Mouse (Mus musculus) heart, postnatal 25 days (tissue): ENCODE data around the gene Vmn1r49. TPM values are rescaled to one million over a fixed set of nuclear protein-coding genes. Genes with fewer than 3 reads are reported as not detected.
"Not testable (repeated sequence)": the region's sequence is repeated elsewhere in the genome, so short reads cannot be mapped to it uniquely, and the experiment has no call there.

Source experiments
- DNase-seq: peaks from one replicate; pipeline ENCODE4 v3.0.0; 2022; ENCODE audit warnings: low spot score
- intact Hi-C: fragments of 180-260 bp; cut with DNase I; formaldehyde crosslinking; loops from one replicate; pipeline ENCODE4 v1.15.1; 2025
- total RNA-seq, 2 experiments: library from RNA; stranded (reverse); gene quantifications; 2 replicates each; pipeline ENCODE4 v1.2.3; 2021

Vmn1r49 gene
- not detected for total RNA-seq

DNA sequence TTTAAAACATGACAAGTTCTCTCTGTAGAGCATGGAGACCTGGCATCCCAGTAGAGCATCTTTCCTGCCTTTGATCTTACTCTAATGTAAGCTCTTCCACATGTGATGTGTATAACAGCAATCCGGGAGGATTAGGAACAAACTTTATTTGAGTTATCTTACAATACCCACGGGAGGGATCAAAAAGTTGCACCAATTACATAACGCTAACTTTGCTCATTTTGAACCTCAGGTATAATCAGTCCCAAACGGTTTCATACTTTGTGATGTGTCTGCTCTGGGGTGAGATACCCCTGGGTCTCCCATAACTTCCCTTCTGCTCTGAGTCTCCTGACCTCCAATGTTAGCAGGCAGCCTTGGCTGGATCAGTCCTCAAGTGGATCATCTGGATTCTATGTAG, at the start of gene Vmn1r49:
TSS of gene Vmn1r49 (minus strand) at position 101 of the 400 bp plus-strand sequence.
- no peak for DNase-seq
- intact Hi-C loops, result no loop called here

DNA sequence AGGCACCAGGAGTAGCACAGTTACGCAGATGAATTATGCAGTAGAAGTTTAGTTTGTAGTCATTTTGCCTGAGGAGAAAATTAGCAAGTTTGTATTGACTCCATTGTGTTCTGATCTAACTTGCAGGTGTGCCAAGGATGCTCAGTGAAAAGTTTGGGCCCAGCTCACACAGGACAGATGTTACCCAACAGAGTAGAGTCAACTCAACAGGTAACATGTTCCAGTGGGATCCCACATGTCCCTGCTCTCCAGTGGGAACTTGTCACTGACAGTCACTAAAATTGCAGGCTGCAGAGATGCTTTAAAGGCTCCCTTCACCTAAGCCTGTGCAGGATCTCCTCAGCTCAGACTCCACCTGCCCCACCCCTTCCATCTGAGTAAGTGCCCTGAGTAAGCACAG, 44.0 kb upstream of the Vmn1r49 start, which contains the start of gene Vmn1r51:
TSS of gene Vmn1r51 (plus strand) at position 301 of the 400 bp plus-strand sequence.
- intact Hi-C loops, DNase-seq: not testable (repeated sequence)

DNA sequence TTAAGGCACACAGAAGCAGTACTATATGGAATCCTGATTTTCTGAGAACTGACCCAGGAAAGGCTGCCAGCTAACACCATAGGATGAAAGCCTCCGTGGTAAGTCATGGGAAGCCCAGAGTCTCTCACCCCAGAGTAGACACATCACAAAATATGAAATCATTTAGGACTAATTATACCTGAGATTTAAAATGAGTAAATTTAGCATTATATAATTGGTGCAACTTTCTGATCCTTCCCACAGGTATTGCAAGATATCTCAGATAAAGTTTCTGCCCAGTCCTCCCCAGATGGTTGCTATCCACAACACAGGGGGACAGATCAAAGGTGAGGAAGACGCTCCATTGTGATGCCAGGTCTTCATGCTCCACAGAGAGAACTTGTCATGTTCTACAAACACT, 22.8 kb upstream of the Vmn1r49 start, which contains the start of gene Vmn1r50:
TSS of gene Vmn1r50 (plus strand) at position 301 of the 400 bp plus-strand sequence.
- intact Hi-C loops, result no loop called here
- no peak for DNase-seq

DNA sequence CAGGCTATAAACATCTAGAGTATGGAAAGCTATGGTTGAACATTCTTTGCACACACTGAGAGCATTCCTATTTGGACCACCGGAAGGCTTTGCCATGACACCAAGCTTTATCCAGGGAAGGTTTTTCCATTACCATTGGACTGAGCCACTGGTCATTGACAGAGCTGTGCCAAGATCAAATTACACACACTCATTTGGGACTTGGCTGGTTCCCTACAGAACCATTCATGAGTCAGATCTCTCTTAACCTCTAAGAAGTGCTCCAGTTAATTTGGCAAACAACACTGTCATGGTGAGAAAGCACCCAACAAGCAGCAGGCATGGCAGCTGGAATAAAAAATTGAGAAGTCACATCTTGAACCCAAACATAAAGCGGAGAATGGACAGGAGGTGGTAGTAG, 22.3 kb upstream of the Vmn1r49 start:
- DNase-seq, result no peak
- intact Hi-C loops, result no loop called here

DNA sequence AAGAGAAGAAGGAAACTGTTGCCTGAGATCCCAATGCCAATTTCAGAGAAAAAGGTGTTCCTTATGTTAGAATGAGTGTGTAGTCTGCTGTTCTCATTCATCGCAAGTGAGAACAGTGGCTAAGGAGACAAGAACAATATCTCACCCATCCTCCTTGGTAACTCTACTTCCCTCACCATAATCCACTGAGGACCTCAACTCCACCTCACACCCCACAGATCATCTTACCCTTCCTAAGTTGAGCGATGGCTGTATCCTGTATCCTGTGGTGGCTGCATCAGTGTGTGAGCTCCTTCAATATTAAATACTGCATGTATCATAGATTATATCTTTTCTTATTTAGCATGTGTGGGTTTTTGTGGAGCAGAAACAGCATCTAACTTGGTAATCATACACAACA, 41.6 kb downstream of the Vmn1r49 start, which contains the start of gene Vmn1r48:
TSS of gene Vmn1r48 (minus strand) at position 101 of the 400 bp plus-strand sequence.
- DNase-seq, intact Hi-C loops: not testable (repeated sequence)

Other genes starting within 250 kb of the Vmn1r49 start
- gene Vmn1r42, start 202.1 kb downstream of the Vmn1r49 start, total RNA-seq, result under 1 TPM in 1 of 2 experiments, not detected in 1; 0.08 TPM
- gene Vmn1r43, start 202.1 kb downstream of the Vmn1r49 start, total RNA-seq, result not detected
- not detected for gene Vmn1r44, start 194.8 kb downstream of the Vmn1r49 start, total RNA-seq
- not detected for gene Vmn1r45, start 137.9 kb downstream of the Vmn1r49 start, total RNA-seq
- not detected for gene Vmn1r46, start 109.2 kb downstream of the Vmn1r49 start, total RNA-seq
- gene Vmn1r47, start 62.4 kb downstream of the Vmn1r49 start, total RNA-seq, result not detected
- gene Vmn1r48, start 41.7 kb downstream of the Vmn1r49 start, total RNA-seq, result not detected
- gene Vmn1r50, start 22.9 kb upstream of the Vmn1r49 start, total RNA-seq, result not detected
- gene Vmn1r51, start 44.1 kb upstream of the Vmn1r49 start, total RNA-seq, result not detected
- gene Vmn1r52, start 96.3 kb upstream of the Vmn1r49 start, total RNA-seq, result not detected
- not detected for gene V1ra8, start 124.3 kb upstream of the Vmn1r49 start, total RNA-seq
- not detected for gene Vmn1r53, start 145.9 kb upstream of the Vmn1r49 start, total RNA-seq
- gene Vmn1r54, start 167.8 kb upstream of the Vmn1r49 start, total RNA-seq, result not detected
- not detected for gene BC048671, start 222.7 kb upstream of the Vmn1r49 start, total RNA-seq
- not detected for gene Chst13, start 246.7 kb upstream of the Vmn1r49 start, total RNA-seq